Mouse (Mus musculus) left cerebral cortex, adult 2 months (tissue): ENCODE data around the gene Zfp114. TPM values are rescaled to one million over a fixed set of nuclear protein-coding genes. Genes with fewer than 3 reads are reported as not detected.

Experiments used
- DNase-seq, 2 experiments: peaks; one replicate each; pipeline ENCODE4 v3.0.0; 2021 to 2022; ENCODE audit warnings: low spot score in 2 of 2, mixed read lengths in 1 of 2; ENCODE audit errors: extremely low spot score in 1 of 2
- H3K27ac ChIP-seq: fragments of 200-600 bp; 2 replicates; pipeline ENCODE4 v1.8.1; 2022
- H3K4me3 ChIP-seq: fragments of 200-600 bp; 2 replicates; pipeline ENCODE4 v1.8.1; 2022
- CTCF ChIP-seq: fragments of 200-600 bp; IDR thresholded peaks from 2 replicates; pipeline ENCODE4 v1.8.1; 2022; ENCODE audit warnings: antibody characterized with exemption, mild to moderate bottlenecking, moderate library complexity
- intact Hi-C: fragments of 180-260 bp; cut with DNase I; formaldehyde crosslinking; loops from one replicate; pipeline ENCODE4 v1.15.1; 2025
- long read RNA-seq, 2 experiments: library from polyadenylated mRNA; stranded (forward); transcript quantifications; one replicate each; pipeline ENCODE4 v2.0.0; 2021; ENCODE audit warnings: borderline mapping rate in 2 of 2
- total RNA-seq, 2 experiments: library from RNA; stranded (reverse); gene quantifications; 2 replicates each; pipeline ENCODE4 v1.2.3; 2021

Gene Zfp114
- total RNA-seq, result 1 to 10 TPM; 2.7 to 4.5 TPM
- long read RNA-seq, experiment 1, partial matches to known transcripts, result 0 of 4 reads
- long read RNA-seq, experiment 1, other reads (novel, unspliced or antisense), result 1 of 4 reads
- long read RNA-seq, experiment 2, transcript Zfp114-203 (3 exons, 3,154 nt), result major isoform, 5 of 7 reads
- long read RNA-seq, experiment 2, partial matches to known transcripts, result 0 of 7 reads
- long read RNA-seq, experiment 2, other reads (novel, unspliced or antisense), result 1 of 7 reads

DNA sequence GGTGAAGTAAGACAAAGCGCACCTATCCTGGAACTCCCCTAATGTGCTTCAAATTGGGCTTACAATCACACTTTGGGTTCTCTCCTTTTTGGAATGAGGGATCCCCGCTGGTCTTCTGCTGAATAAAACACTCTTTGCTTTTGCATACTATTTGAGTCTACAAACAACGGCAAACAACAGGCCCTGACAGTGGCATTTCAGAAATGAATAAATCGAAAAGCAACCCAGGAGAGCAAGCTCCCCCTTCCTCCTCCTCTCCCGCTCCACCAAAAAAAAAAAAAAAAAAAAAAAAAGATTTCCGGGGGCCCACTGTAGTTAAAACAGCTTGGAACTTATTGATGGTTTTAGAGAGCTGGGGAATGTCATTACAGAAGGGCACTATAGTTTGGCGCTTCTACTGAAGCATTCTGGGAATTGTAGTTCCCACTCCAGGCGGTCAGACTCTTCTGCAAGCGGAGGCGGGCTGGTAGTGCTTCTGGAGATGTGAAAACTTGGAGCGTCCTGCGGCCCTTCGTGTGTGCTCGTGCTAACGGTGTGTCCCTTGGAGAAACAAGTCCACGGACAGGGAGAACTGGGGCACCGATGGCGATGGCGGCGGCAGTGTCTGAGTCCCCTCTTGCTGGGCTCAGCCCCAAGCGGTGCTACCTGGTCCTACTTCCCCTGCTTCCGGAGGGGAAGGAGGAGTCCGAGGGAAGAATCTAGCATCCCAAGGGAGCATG lies at the start of gene Zfp114:
TSS of gene Zfp114 (plus strand) at position 443 of the 719 bp plus-strand sequence.
- intact Hi-C loops, result loop anchor here (2.0 kb wide), 2 partner anchors 62 to 94 kb away; partner anchors contain the start of genes Zfp112 and Zfp180
- peak; percentile 77 for DNase-seq
- peak within 1 kb of the TSS; percentile 74 for H3K27ac ChIP-seq
- H3K4me3 ChIP-seq, result peak within 1 kb of the TSS; percentile 73
- TF ChIP-seq CTCF, result peak; percentile 13

DNA sequence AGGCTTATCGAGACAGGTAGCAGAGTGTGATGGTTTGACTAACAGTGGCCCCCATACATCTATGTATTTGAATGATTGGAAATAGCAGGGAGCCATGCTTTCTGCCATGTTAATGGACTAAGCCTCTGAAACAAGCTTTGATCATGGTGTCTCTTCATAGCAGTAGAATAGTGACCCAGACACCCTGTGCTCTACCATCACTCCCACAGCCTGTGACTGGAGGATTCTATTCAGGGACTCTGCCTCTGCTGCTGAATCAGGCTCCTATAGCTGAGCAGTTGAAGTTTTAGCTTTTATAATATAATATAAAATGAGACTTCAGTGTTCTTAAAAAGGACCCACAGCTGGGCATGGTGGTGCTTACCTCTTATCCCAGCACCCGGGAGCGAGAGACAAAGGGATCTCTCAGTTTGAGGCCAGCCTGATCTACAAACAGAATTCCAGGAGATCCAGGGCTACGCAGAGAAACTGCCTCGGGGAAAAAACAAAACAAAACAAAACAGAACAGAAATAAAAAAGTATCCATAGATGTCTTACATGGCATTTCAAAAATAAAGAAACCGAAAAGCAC lies 41.4 kb upstream of the Zfp114 start:
- Histone ChIP-seq H3K27ac (peak overlapping the region; percentile 86), H3K4me3 (peak overlapping the region; percentile 94)
- DNase-seq, result no peak
- intact Hi-C loops, result loop anchor here (5.0 kb wide), 2 partner anchors 119 to 184 kb away; partner anchors contain the start of genes Zfp108 and Zfp94
- TF ChIP-seq CTCF, result no peak

DNA sequence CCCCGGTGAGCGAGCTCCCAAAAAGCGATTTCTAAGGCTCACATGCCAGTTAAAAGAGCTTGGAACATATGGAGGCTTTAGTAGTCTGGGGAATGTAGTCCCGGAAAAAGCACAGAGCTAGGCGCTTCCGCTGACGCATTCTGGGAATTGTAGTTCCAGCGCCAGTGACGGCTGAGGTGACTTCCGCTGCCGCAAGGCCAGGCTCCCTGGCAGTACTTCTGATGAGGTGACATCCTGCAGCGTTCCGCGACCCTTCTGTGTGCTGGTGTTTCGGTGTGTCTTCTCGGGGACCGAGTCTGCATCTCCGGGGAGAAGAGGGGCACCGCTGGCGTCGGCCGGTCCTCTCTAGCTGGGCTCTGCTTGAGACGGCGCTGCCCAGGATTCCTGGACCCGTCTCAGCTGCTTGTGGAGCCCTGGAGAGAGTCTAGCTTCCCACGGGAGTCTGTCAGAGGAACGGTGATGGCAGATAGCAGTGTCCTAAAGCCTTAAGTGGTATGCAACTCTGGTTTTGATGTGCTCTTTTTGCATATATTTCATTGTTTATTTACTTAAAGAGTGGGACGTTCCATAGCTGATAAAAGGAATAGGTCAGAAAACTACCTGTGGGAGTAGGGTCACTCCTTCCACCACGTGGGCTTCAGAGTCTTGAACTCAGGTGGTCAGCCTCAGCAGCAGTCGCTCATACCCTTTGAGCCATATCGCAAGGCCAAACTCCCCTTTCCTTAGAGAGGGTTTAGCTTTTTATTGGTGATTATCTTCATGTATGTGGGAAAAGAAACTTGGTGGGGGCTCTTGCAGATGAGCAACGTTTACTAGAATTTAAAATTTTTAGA lies 40.6 kb upstream of the Zfp114 start, which contains the start of gene Zfp235:
TSS of gene Zfp235 (plus strand) at position 174 of the 833 bp plus-strand sequence.
- no peak for TF ChIP-seq CTCF
- Histone ChIP-seq H3K27ac (peak within 1 kb of the TSS; percentile 86), H3K4me3 (peak within 1 kb of the TSS; percentile 94)
- peak; percentile 89 to 90 for DNase-seq
- intact Hi-C loops, result loop anchor here (1.0 to 5.0 kb wide), 5 partner anchors 22 to 183 kb away; partner anchors contain the start of genes Zfp108, Zfp112 and Zfp94

DNA sequence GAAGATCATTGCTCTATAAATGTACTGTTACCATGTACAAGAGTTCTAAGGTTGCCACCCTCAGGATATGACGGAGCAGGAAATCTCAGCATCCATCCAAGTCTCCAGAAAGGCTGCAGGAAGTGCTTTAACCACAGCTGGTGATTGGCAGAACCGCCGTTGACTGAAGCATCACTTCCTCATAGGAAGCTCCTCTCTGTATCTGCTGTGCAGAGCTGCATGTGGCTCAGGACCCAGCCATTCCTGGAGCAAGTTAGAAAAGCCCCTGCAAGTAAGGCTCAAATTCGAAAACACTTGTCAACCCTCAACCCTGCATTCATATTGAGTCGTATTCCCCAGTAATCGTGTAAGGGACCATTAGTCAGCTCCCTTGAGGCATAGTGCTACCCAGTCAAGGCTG lies 32.3 kb upstream of the Zfp114 start:
- TF ChIP-seq CTCF, result no peak
- Histone ChIP-seq H3K27ac (no peak overlapping the region), H3K4me3 (no peak overlapping the region)
- intact Hi-C loops, result no loop called here
- no peak for DNase-seq

DNA sequence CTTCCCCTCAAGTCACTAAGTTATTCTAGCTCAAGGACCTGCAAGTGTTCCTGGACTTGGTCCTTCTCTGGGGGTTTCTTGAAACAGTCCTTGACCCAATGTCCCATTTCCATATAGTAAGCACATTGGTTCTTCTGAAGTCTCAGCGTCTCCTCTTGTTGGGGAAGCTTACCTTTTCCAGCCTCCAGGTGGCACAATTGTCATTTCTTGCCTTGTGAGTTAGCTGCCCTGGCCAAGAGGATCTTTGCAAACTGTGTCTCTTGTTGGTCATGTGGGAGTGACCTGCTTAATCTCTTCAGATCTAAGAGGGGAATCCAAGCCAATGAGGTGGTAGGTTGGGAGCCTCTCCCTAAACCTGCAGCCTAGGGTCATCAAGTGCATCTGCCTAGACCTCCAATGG lies 21.6 kb upstream of the Zfp114 start:
- peak; percentile 19; the same call in 1 of the 2 replicates for TF ChIP-seq CTCF
- Histone ChIP-seq H3K27ac (no peak overlapping the region), H3K4me3 (no peak overlapping the region)
- no peak for DNase-seq
- intact Hi-C loops, result no loop called here

DNA sequence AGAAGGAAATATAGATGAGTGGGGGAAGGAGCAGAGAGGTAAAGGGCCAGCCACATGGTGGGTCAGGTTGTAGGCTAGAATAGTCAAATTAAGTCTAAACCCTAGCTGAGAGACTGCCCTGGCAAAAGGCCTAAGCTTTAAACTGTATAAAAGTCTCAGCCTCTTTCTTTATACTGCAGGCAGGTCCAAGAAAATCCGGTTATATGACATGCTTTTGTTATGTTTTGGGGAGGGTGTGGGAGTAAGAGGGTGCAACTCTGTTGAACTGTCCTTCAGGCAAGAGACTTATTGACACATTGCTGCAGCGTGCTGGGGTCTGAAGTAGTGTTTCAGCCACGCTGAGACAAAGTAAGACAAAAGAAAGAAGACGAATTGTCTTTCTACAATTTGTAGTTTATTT lies 2.7 kb upstream of the Zfp114 start:
- DNase-seq, result no peak
- no peak overlapping the region for H3K27ac ChIP-seq
- no peak overlapping the region for H3K4me3 ChIP-seq
- intact Hi-C loops, result no loop called here
- TF ChIP-seq CTCF, result no peak

DNA sequence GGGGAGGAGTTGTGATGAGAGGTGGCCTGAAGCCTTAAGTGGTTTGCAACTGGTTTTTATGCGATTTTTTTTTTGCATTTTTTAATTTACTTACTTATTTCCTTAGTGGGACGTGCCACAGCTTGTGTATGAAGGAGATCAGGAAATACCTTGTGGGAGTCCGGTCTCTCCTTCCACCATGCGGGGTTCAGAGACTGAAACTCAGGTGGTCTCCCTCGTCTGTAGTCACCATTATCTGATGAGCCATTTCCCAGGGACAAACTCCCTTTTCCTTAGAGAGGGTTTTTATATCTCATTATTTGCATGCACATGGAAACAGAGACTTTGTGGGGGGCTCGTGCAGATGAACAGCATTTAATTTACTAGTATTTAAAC lies 464 bp downstream of the Zfp114 start:
- peak overlapping the region; percentile 74 for H3K27ac ChIP-seq
- no peak for DNase-seq
- intact Hi-C loops, result loop anchor here (2.0 kb wide), 2 partner anchors 63 to 95 kb away; partner anchors contain the start of genes Zfp112 and Zfp180
- peak overlapping the region; percentile 73 for H3K4me3 ChIP-seq
- no peak for TF ChIP-seq CTCF

DNA sequence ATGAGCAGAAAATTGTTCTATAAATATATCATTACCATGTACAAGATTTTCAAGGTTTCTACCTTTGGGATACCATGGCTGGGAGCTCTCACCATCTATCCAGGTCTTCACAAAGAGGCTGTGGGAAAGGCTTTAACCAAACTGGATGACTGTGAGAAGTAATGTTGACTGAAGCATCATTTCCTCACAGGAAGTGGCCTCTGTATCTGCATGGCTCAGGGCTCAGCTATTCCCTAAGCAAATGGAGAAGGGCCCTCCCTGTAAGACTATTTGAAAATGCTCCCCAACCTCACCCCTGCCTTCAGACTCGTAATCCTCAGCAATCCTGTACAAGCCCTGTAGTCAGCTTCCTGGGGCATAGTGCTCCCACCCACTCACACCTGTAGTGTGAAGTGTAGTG lies 12.8 kb downstream of the Zfp114 start:
- H3K27ac ChIP-seq, result no peak overlapping the region
- intact Hi-C loops, result no loop called here
- TF ChIP-seq CTCF, result no peak
- no peak for DNase-seq
- H3K4me3 ChIP-seq, result no peak overlapping the region

DNA sequence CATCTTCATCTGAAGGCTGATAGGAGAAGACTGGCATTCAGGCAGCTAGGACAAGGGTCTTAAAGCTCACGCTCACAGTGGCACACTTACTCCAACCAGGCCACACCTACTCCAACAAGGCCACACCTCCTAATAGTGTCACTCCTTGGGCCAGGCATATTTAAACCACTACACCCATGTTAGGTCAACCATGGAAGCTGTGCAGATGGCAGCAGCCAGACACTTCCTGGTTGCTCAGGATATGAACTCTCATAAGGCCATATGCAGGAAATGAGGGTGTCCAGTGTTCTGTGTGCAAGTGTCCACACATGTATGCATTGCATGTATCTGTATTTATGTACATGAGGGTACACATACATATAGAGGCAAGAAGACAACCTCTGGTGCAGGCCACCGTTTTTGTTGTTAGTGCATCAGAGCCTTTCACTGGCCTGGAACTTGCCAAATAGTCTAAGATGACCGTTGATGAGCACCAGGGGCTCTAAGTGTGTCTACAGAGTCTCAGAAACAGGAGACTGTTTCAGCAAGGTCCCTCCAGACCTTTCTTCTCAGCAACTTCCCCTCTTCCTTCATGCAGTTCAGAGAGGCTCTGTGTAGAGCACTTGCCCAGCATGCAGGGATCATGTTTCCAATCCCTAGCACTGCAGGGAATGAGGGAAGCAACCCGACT lies 14.2 kb downstream of the Zfp114 start:
- no peak overlapping the region for H3K27ac ChIP-seq
- DNase-seq, result no peak
- no peak overlapping the region for H3K4me3 ChIP-seq
- TF ChIP-seq CTCF, result no peak
- intact Hi-C loops, result no loop called here

DNA sequence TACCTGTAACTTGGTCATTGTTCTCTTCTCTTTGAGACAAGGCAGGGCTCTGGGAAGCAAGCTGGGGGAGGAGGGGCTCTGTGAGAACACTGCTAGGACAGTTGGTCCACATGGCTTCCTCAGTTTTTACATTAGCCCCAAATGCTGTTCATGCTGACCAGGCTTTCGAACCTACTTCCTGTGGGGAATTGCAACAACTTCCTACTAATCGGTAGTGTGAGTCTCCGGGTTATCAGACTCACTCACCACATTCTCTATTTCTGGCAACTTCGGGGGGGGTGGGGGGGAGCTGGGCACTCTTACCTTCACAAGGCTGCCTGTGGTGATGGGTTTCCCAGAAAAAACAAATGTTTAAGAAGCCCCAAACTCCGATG lies 14.7 kb downstream of the Zfp114 start:
- TF ChIP-seq CTCF, result no peak
- DNase-seq, result no peak
- intact Hi-C loops, result no loop called here
- Histone ChIP-seq H3K4me3 (no peak overlapping the region), H3K27ac (no peak overlapping the region)

DNA sequence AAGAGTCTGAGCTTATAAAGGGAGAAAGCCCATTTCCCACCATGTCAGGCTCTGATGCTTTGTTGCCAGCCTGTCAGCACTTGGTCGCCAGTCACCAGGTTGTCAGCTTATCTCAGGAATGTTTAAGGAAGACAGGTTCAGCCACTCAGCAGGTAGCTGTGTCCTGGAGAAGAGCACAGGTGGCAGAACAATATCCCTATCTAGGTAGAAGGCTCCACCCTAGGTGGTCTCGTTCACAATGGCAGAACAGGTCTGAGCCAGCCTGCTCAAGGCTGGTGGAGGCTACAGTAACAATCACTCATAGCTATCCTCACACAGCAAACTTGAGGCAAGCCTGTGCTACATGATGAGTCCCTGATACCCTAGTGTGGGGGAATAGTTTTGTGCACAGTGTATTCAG lies 16.5 kb downstream of the Zfp114 start:
- TF ChIP-seq CTCF, result no peak
- no peak overlapping the region for H3K4me3 ChIP-seq
- no peak for DNase-seq
- intact Hi-C loops, result no loop called here
- H3K27ac ChIP-seq, result no peak overlapping the region
